Mouse (Mus musculus) bone marrow, adult 2 months (tissue): Measurements from ENCODE around the gene Abcf2.

Experiments used
- CTCF ChIP-seq: fragments of 200-500 bp; IDR thresholded peaks from 2 replicates; pipeline ENCODE4 v1.5.1; 2011; ENCODE audit warnings: low read length, control low read depth; ENCODE audit not compliant: control insufficient read depth, insufficient read depth
- POLR2A ChIP-seq: fragments of 200-500 bp; IDR thresholded peaks from 2 replicates; pipeline ENCODE4 v1.6.1; 2011; ENCODE audit warnings: low read depth, mild to moderate bottlenecking, control low read depth, low read length, borderline replicate concordance; ENCODE audit not compliant: control insufficient read depth

DNA sequence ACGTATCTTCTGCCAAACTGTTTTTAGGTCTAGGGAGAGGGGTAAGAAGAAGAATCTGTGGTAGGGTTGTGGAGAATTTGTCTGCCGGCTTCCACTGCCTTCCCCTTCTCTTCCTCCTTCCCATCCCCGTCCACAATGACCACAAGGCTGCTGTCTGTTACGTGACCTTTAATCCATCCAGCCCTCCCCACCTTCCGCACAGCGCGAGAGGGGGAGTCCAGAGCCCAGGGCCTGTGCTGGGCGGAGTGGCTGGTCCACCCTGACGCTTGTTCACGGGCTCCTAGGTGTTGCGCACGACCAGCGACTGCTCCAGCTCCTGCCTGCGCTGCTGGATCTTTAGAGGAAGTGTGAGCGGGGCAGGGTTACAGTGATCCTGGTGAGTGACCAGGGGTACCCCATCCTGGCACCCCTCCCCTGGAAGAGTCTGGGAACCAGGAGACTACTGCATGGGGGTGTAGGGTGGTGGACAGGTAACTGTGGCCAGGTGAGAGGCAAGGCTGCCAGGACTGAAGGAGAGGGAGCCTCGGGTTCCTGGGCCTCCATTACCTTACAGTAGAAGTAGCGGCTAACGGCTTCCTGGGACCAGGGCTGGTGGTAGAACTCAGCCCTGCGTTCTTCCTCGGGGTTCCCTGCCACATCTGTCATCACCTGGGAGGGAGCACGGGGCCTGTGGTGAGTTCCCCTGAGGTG, 15.3 kb upstream of the Abcf2 start:
- TF ChIP-seq CTCF (no peak), POLR2A (no peak; the same call in 1 of the 2 replicates)
